Mouse (Mus musculus): ENCODE measurements around the gene Gm2310.
A peak's percentile ranks its signal among the peaks of the same experiment; 100 is the strongest.
"Not testable (repeated sequence)": the region's sequence is repeated elsewhere in the genome, so short reads cannot be mapped to it uniquely, and the experiment has no call there.

Gene Gm2310

GRCm38 (mm10) chr15:8519853-8520252 lies at the start of gene Gm2310:
Gm2310 (minus strand) TSS chr15:8519953.
- not testable (repeated sequence) for DNase-seq

DNA sequence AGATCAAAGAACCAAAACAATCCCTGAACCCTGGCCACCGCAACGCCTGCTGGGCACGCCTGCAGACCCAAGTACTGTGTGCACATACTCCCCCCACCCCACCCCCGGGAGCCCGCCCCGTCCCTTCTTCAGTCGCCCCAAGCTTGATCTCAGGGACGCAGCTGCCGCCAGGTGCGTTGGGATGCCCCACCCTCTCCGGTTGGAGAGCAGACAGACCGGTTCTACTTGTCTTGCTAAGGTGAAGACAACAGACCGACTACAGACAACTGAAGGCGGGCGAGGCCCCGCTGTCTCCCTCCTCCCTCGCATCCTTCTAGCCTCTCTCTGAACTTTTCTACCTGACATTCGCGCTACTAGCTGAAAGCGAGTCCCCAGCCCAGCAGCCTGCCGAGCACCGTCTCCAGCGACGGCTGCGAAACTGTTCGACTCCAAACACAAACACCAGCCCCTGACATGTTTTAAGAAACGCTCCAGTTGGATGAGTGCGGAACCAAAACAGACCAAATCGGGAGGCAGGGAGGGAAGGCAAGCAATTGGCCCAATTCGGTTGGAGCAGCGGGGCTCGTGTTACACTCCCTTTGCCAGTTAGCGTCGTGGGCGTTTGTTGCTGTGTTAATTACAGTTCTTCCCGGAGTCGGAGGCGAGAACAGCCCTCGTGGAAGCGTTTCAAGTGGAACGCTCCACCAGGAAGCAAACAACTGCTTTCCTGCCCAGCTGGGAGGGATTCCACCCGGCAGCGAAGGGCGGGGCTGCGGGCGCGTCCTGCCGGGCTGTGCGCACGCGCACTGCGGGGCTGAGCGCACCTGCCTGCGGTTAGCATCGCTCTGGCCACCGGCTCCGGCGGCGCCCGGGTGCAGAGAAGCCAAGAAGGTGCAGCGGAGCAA lies 49.1 kb upstream of the Gm2310 start:
- peak; percentile 95 for DNase-seq

- DNase-seq, result peak; percentile 80 to 90
Measured at GRCm38 (mm10) chr15:8568286-8568644, 48.5 kb upstream of the Gm2310 start.

GRCm38 (mm10) chr15:8565416-8565815 lies 45.7 kb upstream of the Gm2310 start:
- no peak for DNase-seq

DNA sequence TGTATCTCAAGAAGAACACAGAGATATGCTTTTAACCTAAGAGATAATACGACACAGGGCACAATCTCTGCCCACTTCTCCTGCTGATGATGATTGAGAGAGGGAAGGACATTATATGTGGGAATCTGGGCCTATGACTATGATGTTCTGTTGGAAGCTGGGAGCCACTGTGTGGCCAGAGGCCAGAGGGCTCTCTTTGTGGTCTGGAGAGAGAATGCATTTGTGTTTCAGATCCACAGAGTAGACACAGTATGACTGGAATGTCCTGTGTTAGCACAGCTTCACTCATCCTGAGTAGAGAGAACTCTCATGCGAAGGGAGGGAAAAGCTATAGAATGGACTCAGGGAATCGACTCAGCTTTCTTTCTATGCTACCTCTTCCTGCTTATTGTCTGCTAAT lies 44.6 kb upstream of the Gm2310 start:
- no peak for DNase-seq

DNA sequence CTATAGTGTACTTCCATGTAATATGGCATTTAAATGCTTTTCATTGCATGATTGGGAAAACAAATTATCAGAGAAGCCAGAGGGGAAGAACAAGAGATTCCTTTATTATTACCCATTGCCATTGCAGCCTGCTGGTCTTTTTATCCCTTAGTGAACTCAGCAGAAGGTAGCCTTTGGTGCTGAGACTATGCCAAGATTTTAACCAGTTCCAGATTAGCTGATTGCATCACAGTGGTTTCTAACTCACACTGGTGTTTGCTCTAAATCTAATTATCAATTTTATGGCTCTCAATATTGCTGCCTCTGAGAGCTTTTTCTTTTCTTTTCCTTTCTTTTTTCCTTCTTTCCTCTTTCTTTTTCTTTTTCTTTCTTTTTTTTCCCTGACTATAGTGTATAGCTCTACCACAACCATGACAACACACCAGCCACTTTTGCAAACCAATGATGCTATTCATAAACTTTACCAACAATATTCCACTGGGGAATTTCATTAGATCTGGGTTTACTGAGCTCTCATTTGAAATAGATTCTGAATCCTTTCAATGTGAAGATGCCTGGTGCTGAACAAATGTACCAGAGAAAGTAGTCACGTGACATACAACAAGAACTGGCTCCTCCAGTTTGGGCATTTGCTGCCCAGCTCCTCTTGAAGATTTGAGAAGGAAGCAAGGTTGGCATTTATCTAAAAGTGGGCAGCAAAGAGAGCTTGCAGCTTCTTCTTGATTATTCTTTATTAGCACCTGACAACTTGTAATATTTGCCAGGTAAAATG lies 43.9 kb upstream of the Gm2310 start:
- no peak for DNase-seq

- DNase-seq, result no peak
Measured at GRCm38 (mm10) chr15:8562776-8563175, 43.0 kb upstream of the Gm2310 start.

DNA sequence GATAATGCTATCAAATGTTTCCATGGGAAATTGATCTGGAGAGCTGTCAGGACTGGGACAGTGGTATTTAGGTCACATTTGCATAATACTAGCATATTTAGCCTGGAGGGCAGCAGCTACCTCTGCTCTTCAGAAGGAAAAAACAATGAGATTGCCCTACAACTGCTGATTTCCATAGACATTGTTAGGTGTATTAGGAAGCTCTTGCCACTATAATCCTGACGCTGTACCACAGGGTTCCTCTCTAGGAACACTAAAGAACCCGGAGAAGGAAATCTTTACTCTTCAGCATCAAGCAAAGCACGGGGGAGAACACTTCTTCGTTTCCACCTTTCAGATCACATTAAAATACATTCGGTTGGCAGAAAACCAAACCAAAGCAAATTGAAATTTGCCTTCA lies 11.4 kb upstream of the Gm2310 start:
- no peak for DNase-seq

GRCm38 (mm10) chr15:8512957-8513356 lies 6.8 kb downstream of the Gm2310 start:
- no peak for DNase-seq

GRCm38 (mm10) chr15:8511861-8512260 lies 7.9 kb downstream of the Gm2310 start:
- peak; percentile 28 to 45 for DNase-seq

DNA sequence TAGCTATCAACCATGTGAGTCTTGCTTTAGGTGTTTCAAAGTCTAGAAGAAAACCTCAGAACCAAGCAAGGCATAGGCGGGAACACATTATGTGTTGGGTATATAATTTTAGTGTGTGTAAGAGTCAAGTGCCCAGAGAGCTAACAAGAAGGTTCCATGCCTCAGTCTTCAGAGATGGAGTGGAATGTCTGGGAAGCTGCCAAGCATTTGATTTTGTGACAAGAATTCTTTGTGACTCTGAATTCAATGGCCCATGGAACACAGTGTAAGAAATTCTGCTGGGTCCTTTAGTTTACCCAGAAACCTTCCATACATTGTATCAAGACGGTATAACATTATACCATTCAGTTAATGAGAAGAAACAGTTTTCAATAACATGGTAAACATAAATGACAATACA lies 17.3 kb downstream of the Gm2310 start:
- DNase-seq, result no peak

DNA sequence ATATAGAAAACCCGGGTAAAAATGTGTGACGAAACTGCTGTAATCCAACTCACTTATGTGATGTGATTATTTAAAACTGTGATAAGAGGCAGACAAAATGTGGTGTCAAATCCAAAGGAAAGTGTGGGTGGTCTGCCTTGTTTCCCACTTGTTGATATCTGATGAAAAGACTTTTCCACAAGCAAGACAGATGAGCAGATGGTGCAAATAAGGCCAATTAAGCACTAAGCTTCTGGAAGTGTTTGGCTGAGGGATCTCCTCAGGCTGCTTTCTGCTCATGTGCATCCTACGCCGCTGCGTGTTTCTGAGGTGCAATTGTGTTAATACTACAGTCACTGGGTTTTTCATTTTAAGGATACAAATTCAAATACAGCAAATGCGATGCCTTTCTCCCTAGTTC lies 34.5 kb downstream of the Gm2310 start:
- no peak for DNase-seq

- DNase-seq, result no peak
Measured at GRCm38 (mm10) chr15:8469006-8469575, 50.7 kb downstream of the Gm2310 start.
